Mouse (Mus musculus): ENCODE measurements around the gene Ptpn6. TPM values are rescaled to one million over a fixed set of nuclear protein-coding genes. Genes with fewer than 3 reads are reported as not detected.

The Ptpn6 gene
- 1 to 10 TPM; 4.7 TPM for total RNA-seq (2021)

DNA sequence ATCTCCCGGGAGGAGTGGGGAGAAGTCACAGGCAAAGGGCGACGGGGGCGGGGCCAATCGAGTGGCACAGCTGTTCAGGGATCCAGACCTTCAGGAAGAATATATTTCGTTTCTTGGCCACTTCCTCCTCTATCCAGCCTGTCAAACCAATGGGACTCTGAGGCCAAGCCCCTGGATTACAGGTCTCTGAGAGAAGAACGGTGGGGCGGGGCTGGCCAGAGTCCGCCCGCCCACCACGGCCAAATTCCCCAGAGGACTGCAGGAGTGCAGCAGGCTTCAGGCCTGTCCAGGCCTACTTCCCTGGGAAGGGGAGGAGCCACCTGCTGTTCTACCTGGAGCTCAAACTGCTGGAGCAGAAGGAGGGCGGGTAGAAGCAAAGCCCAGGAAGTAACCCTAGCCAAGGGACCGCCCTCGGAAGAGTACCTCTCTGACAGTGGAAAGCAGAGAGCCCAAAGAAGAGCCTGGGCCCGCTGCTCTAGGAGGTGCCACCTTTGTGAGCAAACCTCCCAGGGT, at the start of gene Ptpn6:
TSS of gene Ptpn6 (minus strand) at position 204 of the 513 bp plus-strand sequence.
- DNase-seq (ENCODE audit: low spot score) = no peak

DNA sequence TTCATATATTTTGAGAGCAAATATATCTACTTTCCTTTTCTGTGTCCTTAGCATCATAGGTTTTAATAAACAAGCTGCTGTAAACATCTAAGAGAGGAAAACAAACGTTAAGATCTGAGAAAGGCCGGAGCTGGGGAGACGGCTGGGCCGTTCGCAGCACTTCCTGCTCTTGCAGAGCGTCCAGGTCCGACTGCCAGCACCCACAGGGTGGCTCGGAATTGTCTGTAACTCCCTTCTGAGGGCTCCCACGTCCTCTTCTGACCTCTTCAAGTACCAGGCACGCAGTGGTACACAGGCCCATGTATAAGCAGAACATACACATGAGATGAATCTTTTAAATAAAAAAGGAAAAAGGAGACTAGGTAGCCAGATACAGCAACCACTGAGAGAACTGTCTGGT, 49.2 kb upstream of the Ptpn6 start:
- intact Hi-C loops (cut with DNase I) = no loop called here

More for the DNA sequence above, at the start of gene Ptpn6:
- intact Hi-C loops (cut with DNase I) = loop anchor here (5.0 kb wide), 1 partner anchor 96 kb away; no protein-coding TSS in a partner anchor

DNA sequence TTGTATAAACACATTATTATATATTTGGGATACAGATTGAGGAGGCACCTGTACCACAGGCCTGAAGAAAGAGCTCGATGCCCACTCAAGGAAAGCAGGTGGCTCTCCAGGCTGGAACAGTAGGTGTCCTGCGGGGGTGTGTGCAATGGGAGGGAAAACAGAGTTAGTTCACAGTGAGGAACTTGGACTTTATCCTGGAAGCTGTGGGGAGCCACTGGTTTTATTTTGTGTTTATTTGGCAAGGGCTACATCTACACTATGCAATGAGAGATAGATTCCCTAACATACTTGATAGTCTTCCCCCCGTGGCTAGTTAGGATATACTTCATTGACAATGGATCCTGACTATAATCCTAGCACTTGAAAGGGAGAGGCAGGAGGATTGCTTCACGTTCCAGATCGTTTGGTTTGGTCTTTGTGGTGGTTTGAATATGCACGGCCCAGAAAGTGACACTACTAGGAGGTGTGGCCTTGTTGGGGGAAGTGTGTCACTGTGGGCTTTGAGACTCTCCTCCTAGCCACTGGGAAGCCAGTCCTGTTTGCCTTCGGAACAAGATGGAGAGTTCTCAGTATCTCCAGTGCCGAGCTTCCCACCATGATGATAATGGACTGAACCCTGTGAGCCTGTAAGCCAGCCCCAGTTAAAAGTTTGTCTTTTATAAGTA, 48.4 kb upstream of the Ptpn6 start:
- intact Hi-C loops (cut with DNase I) = no loop called here
- DNase-seq (ENCODE audit: low spot score) = no peak

More for the DNA sequence above, 49.2 kb upstream of the Ptpn6 start:
- no peak for DNase-seq (ENCODE audit: low spot score)

DNA sequence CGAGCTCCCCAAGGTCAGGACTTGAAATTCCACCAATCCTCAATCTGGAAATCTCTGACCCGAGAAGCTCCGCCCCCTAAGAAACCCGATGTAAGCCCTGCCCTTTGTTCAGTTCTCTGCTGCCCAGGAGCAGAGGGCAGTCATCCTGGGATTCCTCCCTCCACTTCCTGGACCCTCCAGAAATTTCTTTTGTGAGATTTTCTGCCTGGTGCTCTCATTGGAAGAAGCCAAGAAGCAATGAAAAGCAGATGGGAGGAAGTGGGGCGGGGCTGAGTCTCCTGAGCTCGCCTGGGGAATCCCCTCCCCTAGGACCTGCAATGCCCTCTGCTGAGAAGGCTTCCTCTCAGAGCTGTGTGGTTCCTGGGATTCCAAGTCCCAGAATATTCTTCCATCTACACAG, 43.9 kb upstream of the Ptpn6 start:
- intact Hi-C loops (cut with DNase I) = no loop called here
- DNase-seq (ENCODE audit: low spot score) = no peak

DNA sequence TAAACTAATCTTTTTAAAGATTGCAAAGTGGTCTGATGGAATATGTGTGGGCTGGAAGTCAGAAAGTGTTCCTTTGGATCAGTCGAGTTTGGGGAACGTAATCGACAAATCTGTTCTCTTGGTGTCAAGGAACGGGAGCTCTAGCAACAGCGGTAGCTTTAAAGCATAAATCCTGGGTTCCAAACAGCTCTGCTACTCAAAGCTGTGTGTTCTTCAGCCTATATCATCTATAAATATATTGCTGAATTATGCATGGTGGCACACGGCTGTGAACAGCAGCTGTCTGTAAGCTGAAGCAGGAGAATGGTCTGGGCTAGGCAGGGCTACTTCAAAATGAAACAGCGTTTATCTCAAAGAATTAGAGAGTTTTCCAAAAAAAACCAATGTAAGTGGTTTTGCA, 42.4 kb upstream of the Ptpn6 start:
- intact Hi-C loops (cut with DNase I) = no loop called here
- no peak for DNase-seq (ENCODE audit: low spot score)

DNA sequence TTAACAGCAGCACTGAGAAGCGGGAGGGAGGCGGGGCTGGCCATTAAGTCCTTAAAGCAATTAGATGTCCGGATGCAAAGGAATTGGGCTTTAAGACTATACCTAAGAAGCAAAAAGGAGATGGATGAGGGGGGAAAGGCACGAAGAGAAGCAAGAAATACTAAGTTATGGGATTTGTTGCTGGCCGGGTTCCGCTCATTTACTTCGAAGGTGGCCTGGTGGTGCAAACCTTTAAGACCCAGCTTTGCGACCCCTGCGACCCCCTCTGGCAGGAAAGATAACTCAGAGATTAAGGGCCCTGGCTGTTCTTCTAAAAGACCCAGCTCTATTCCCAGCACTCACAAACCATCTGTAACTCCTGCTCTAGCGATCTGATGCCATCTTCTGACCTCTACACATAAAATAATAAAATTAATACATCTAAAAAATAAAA, 41.5 kb upstream of the Ptpn6 start:
- intact Hi-C loops (cut with DNase I) = no loop called here
- DNase-seq (ENCODE audit: low spot score) = no peak

DNA sequence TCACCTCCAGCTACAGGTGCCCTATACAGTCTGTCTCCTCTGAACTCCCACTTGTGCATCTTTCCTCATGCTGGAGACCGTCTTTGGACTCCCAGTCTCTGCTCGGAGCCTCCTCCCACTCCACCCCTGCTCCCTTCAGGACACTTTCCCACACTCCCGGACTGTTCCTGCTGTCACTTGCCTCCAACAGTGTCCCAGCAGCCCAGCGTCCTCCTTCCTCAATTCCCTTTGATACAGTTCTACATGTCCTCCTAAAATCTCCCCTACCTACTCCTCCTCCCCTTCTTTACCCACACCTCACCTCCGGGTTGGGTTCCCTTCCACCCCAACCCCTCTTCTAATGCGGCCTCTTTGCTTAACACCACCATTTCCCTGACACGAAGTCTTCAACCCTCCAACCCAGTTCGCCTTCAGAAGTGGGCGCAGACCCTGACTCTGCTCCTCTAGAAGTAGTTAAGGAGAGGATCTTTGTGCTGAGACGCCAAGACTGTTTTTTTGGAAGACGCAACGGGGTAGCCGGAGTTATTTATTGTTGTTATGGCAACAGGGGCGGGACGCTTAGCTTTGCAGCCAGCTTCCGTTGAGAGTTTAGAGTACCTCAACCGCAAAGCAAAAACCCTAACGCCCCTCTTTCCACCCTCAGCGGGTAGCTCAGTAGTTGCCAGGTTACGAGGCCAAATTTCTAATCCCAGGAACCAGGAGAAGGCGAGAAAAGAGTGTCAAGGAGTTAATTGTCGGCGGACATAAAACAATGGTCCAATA, 40.9 kb upstream of the Ptpn6 start, which contains the start of gene Lrrc23:
TSS of gene Lrrc23 (minus strand) at position 506 of the 762 bp plus-strand sequence.
- DNase-seq (ENCODE audit: low spot score) = no peak
- intact Hi-C loops (cut with DNase I) = no loop called here

DNA sequence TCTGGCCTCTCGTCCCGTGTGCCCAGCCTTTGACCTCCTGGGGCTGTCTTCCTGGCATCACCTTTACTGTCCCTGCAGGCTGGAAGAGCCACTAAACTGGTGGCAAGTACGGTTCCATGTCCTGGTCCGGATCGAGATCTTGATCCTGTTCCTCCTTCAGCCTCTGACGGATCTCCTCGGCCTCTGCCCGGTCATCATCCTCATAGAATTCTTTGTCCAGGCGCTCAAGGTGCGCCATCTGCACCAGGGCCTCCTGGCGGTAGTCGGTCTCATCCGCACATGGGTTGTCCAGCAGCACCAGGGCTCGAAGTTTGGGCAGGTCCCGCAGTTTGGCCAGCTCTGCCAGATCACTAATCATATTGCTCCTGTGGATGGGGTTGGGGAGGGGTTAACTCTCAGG, 32.0 kb upstream of the Ptpn6 start:
- intact Hi-C loops (cut with DNase I) = no loop called here
- DNase-seq (ENCODE audit: low spot score) = no peak

DNA sequence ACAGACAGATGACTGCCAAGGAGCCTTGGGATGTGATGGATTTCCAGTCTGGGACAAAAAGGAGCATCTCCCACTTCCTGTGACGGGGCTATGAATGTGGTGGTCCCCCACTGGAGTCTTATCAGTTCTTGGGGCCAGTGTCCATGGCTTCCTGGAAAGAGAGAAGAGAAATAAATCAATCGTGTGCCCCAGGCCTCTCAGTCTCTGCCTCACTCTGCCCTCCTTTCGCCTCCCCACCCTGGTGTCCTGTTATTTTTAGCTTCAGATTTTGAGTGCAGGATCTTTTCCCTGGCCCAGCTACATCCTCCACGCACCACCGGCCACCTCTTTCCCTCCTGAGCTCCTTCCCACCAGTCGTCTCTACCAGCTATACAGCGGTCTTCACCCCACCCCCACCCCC, 31.5 kb upstream of the Ptpn6 start:
- DNase-seq (ENCODE audit: low spot score) = no peak
- intact Hi-C loops (cut with DNase I) = no loop called here

DNA sequence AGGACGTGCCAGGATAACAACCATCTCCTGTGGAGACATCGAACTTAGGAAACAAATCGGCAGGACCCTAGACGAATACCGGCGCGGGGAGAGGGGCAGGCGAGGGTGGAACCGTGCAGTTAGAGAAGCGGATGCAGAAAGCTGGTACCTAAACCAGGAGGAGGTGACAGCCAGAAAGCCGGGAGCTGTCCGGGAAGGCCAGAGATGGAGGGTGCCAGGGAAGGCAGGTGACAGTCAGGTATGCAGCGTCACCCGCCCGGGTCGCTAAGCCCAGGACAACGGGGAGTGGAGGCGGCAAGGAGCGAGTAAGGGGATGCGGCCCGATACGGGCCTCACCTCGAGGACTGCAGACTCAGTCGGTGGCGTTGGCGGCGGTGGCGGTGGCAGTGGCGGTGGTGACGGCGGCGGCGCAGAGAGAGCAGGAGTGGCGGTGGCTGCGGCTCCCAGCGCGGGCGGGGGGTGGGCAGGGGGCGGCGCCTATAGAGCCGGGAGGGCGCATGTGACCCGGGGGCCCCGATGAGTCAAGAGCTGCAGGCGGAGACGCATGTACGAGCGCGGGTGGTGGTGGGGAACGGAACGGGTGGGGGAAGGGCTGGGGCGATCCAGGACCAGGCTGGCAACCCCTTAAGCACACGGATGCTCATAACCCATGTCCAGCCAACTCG, 30.7 kb upstream of the Ptpn6 start, which contains the start of gene Eno2:
TSS of gene Eno2 (minus strand) at position 573 of the 665 bp plus-strand sequence.
- no peak for DNase-seq (ENCODE audit: low spot score)
- intact Hi-C loops (cut with DNase I) = no loop called here

DNA sequence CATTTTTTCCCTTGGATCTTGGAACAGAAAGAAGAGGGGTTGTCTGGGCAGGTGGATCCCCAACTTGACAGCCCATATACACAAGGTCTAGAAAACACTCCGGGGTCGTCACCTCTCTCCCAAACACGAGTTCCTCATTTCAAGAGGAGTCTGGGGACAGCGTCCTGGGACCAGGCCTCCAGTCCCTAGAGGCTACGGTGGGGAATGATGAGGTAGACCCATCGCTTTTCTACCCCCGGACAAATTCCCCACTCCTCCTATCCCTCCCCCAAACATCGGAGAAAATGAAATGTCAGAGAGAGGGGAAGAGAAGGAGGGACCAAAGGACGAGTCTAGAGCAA, 30.2 kb upstream of the Ptpn6 start:
- DNase-seq (ENCODE audit: low spot score) = no peak
- intact Hi-C loops (cut with DNase I) = no loop called here

DNA sequence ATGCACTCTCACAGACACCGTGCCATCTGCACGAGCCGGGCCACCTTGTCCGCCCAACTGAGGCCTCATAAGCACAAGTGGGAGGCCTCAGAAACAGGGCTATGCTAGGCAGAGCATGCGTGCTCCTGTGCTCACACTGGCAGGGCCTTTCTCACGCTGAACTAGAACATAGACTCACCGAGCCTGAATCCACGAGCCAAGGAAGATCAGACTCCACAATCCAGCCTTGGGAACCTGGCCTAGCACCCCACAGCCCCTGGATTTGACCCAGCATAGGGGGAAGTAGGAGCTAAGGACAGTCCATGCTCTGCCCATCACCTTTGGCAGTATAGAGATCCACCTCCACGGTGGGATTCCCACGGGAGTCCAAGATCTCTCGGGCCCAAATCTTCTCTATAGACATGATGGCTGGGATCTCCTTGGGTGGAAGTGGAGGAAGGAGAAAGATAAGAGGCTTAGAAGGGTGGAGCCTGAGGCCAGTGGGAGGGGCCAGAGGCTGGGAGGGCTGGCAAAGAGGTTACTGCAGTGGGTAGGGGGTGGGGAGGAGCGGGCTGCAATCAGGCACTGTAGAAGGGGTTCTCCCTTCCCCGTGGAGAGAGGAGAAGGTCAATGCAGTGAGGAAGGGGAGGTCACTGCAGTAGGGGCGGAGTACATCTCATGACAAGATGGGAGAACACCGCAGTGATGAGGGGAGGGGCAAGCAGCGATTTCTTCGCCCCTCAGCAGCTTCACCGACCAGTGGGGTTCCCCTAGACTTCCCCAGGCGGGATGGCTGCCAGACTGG, 29.6 kb upstream of the Ptpn6 start:
- intact Hi-C loops (cut with DNase I) = no loop called here
- DNase-seq (ENCODE audit: low spot score) = no peak

DNA sequence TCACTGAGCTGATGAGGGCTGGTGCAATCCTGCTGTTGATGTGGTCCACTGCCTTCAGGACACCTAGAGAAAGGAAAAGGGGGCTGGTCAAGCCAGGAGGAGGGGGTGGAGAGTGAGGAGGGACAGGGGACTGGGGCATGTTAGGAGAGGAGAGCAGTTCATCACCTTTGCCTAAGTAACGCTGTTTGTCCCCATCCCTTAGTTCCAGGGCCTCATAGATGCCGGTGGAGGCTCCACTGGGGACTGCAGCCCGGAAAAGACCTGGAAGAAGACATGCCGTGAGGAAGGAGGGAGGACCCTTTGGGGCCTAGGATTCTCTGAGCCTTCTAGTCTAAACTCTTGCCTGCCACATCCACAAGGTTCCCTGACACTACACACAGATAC, 29.0 kb upstream of the Ptpn6 start:
- intact Hi-C loops (cut with DNase I) = no loop called here

DNA sequence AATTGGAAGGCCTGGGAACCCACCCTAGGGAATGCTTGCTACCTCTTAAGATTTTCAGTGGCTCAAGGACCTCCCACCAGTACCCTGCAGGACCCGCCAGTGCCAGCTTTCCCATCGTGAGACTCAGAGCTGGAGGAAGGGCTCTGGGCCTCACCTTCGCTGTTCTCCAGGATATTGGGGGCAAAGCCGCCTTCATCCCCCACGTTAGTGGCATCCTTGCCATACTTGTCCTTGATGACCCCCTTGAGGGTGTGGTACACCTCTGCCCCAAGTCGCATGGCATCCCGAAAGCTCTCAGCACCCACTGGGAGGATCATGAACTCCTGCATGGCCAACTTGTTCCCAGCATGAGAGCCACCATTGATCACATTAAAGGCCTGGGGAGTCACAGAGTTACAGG, 27.4 kb upstream of the Ptpn6 start:
- no peak for DNase-seq (ENCODE audit: low spot score)
- intact Hi-C loops (cut with DNase I) = no loop called here

More for the DNA sequence above, 29.0 kb upstream of the Ptpn6 start:
- DNase-seq (ENCODE audit: low spot score) = no peak

DNA sequence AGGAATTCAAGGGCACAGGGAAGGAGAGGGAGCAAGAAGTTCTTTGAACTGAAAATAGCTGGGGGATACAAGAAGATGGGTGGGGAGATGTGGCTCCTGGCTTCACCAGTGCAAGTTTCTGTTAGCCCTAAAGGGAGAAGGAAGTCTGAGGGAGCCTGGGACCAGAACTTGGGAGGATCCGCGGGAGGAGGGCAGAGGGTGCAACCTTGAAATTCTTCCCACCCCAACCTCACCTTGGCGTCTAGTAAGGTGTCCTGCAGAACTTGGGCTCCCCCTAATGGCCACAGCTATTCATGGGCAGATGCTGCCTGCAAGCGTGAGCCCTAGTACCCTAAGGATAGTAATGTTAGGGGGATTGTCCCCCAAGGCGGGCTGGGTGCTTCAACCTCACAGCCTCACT, 20.7 kb upstream of the Ptpn6 start:
- peak; percentile 57 for DNase-seq (ENCODE audit: low spot score)
- intact Hi-C loops (cut with DNase I) = loop anchor here (1.0 to 5.0 kb wide), 5 partner anchors 47 to 246 kb away; partner anchors contain the start of genes C1ra, C1rb, Emg1 and Lpcat3

DNA sequence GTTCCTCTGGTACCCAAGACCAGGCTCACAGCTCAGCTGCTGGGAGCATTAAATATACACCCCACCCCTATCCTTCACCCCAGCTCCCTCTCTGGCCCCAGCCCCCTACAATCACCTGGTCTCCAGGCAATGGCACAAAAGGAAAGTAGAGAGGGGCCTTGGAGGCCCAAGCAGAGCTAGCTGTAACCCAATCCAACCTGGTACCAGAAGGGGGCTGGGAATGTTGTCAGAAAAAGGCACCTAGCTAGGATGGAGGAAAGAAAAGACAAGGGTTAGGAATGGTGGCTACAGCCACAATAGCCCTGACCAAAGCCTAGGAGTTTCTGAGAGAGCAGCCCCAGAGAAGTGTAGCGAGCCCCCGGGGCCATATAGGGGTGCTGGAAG, 20.3 kb upstream of the Ptpn6 start:
- no peak for DNase-seq (ENCODE audit: low spot score)
- intact Hi-C loops (cut with DNase I) = loop anchor here (1.0 to 5.0 kb wide), 5 partner anchors 47 to 246 kb away; partner anchors contain the start of genes C1ra, C1rb, Emg1 and Lpcat3

DNA sequence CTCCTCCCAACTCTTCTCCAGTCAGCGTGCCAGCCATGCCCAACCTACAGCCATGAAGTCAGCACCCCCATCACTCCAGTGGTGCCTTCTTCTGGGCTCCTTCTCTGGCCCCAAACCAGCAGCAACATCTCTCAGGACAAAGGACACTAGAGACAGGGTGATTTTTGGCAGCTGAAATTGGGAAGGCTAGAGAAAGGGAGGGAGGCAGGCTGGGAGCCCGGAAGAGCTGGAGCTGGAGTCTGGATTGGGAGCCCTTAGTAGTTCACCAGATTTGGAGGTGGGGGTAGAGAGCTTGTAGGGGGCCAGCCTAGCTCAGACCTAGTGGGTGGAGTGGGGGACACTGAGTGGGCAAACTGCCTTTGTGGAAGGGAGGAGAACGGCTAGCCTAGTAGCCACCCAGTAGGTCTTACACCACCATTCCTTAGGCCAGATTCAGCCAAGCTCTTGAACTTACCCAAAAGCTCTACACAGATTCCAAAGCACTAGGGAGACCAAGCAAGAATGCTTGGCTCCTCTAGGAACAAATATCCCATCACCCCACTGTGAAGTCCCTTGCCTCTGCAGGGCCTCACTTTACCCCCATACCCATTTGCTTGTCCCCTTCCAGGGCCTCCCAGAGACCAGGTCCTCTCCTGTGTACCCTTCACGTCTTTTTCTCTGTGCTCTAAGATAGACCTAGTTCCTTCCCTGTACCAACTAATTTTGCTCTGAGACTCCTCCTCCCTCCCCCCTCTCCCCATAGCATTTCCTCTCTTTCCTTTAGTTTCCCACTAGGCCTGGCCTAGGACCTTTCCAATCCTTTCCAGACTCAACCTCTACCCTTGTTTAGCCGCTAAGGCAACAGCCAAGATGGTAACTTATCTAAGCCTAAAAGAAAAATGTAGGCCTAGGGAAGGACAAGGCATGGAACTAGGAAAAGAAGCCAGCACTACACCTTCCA, 19.7 kb upstream of the Ptpn6 start:
- intact Hi-C loops (cut with DNase I) = loop anchor here (2.0 to 5.0 kb wide), 4 partner anchors 15 to 245 kb away; partner anchors contain the start of genes C1ra, Emg1, Lpcat3 and Phb2

DNA sequence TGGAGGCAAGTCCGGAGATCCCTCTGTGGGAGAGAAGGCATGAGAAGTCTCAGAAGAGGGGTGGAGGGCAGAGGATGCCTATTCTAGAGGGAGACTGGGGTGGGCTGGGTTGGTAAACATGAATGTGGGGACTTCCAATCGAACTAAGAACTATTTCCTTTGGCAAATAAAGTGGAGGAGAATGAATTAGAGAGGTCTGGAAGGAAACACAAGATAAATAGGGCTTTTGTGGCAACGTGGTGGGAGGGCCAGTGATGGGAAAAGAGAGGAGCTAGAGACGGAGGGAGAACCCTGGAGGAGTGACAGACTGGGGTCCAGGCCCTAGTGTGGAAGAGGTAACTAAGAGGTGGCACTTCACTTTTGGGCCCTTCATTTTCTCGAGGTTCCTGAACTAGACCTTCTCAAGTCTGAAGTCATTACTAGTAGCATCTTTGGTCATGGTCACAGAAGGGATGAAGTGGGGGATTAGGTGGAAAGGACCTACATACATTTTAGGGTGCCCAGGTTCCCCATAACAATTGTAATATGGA, 18.9 kb upstream of the Ptpn6 start:
- no peak for DNase-seq (ENCODE audit: low spot score)
- intact Hi-C loops (cut with DNase I) = loop anchor here (2.0 to 5.0 kb wide), 3 partner anchors 15 to 95 kb away; partner anchors contain the start of genes Emg1, Lpcat3 and Phb2

More for the DNA sequence above, 19.7 kb upstream of the Ptpn6 start:
- DNase-seq (ENCODE audit: low spot score) = no peak
